Mouse (Mus musculus) liver, embryonic 14 days (tissue): ENCODE data around the gene Tnks2. TPM values are rescaled to one million over a fixed set of nuclear protein-coding genes. Genes with fewer than 3 reads are reported as not detected.

ENCODE experiments used
- polyA plus RNA-seq: library from polyadenylated mRNA; depleted of rRNA; stranded (reverse); fragments of >200 nt; gene quantifications from 2 replicates; pipeline ENCODE4 v1.2.3, GENCODE M21; 2012; rRNA removed

The Tnks2 gene
- polyA plus RNA-seq = 19.0 and 22.5 TPM in 2 replicates

DNA sequence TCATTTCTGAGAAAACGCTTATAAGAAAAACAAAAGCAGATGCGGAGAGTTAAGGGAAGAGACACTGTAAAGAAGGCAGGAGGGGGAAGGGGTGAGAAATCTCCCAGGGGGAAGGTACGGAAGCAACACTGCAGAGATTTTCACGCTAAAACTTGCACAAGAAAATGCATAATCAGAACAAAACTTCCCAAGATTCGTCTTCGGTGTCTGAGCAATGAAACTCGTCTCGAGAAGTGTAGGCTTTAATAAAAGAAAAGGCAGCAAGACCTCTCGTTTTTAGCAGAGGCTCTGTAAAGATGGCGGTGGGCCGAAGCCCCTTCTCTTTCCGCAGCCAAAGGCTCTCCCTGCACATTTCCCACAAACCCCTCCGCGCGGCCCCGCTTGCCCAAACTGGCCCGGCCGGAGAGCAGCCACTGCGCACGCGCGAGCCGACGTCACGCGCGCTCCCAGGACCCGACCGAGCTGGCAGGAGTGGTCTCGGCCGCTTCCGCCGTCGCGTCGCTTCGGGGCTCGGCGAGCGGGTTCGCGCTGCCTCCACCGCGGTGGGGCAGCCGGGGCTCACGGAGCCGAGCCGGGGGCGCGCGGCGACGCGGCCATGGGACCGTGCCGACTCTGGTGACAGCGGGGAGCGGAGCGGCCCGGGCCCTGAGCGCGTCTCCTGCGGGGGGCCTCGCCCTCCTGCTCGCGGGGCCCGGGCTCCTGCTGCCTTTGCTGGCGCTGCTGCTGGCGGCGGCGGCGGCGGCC, at the start of gene Tnks2:
Gene Tnks2, plus strand, starts transcription at position 445 of the 744 bp plus-strand sequence.

DNA sequence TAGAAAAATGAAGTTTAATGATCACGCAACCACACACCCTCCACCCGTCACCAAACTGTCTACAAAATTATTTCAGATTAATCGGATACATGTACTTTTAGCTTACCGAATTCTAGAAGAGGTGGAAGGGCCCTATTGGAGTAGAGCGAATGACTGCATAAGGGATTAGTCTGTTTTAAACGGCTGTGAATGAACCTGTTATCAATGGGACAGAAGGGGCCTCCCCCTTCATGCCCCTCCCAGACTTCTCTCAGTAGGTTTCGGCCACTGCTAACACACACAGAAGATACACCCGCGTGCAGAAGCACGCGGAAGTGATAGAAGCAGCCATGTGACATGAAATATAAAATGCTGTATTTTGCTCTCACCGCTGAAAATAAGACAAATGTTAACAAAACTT, 85.4 kb downstream of the Tnks2 start, which contains the start of gene Fgfbp3:
Gene Fgfbp3, minus strand, starts transcription at position 150 of the 400 bp plus-strand sequence.

DNA sequence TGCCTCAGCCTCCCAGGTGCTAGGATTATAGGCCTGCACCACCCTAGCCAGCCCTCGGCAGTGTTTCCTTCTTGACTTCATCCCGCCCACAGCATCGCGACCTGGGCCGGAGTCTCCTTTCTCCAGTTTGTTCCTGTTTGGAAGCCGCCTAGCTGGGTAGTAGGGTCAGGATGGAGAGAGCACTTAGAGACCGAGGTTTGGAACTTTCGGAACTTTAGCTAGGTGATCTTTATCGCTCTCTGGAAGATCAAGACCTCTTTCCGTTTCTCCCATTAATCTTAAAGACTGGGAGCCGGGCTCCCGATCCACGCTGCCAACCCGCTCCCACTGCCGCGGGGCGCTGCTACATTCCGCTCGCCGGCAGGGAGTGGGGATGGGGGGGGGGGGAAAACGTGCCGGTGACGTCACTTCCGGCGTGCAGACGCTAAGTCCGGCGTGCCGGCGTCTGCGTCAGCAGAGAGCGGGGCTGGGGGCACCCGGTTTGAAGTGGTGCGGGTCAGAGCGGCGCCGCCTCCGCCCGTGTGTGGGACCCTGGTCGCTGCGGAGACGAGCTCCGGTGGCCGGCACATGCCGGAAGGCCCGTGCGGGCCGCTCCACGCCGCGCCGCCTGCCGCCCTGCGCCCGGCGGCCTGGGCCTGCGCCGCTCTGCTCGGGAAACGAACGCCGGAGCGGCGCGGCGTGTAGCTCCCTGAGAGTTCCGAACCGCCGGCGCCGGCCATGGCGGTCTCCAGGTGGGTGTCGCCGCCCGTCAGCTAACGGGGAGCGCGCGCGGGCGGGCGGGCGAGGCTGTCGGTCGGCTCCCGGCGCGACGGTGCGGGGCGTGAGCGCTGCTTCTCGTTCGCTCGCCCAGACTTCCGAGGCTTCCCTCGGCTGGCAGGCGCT, 91.9 kb downstream of the Tnks2 start, which contains the start of gene Btaf1:
Gene Btaf1, plus strand, starts transcription at position 409 of the 882 bp plus-strand sequence.

Other genes starting within 250 kb of the Tnks2 start
- 0.68 and 0.73 TPM in 2 replicates for gene Ppp1r3c, start 97.6 kb upstream of the Tnks2 start, polyA plus RNA-seq
- 1.2 TPM in 2 replicates for gene Fgfbp3, start 85.4 kb downstream of the Tnks2 start, polyA plus RNA-seq
- gene Btaf1, start 91.8 kb downstream of the Tnks2 start, polyA plus RNA-seq = 8.1 and 10.3 TPM in 2 replicates